Mouse (Mus musculus): Measurements from ENCODE around the gene Zfyve27. TPM values are rescaled to one million over a fixed set of nuclear protein-coding genes. Genes with fewer than 3 reads are reported as not detected.

Gene Zfyve27
- polyA plus RNA-seq, 1 experiment from 2014 or later, result 65.1 TPM

GRCm38 (mm10) chr19:42217374-42217763 lies 53.6 kb downstream of the Zfyve27 start:
- 27% methylated on average over 2 of the region's 2 CpGs for WGBS
- H3K27me3 ChIP-seq, result no peaks in the 10 kb centered on the region
- no peaks in the 10 kb centered on the region for H3K9me3 ChIP-seq
- no peak overlapping the region for H3K9ac ChIP-seq
- no peak overlapping the region for H3K4me3 ChIP-seq
- H3K36me3 ChIP-seq, result no peaks in the 10 kb centered on the region
- H3K27ac ChIP-seq (replicated peaks), result no peak overlapping the region
- ATAC-seq (ENCODE audit: low read depth), result peak; percentile 66
- H3K4me2 ChIP-seq, result no peak overlapping the region
- H3K4me1 ChIP-seq (replicated peaks), result peaks cover 7% of the 10 kb centered on the region; the same call in 1 of the 2 replicates

DNA sequence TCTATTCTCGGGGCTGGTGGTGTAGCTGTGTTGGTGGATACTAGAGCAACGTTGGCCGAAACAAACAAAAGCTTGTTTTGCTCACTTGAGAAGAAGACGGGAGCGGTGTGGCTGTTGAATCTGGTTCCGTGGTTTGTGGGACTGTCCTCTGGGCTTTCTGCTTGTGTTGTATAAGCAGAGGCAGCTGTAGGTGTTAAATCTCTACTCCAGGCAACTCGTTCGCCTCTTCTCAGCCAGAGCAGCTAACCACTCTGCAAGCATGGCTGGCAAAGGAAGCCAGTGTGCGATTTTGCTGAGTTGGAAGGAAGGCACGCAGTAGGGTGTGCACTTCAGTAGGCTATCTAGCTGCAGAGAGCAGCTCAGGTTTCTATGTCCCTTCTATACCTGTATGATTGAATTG lies 62.7 kb downstream of the Zfyve27 start:
- Histone ChIP-seq H3K4me3 (no peak overlapping the region), H3K4me2 (no peak overlapping the region), H3K9me3 (no peaks in the 10 kb centered on the region), H3K4me1 (replicated peaks) (peaks cover 22% of the 10 kb centered on the region), H3K27me3 (no peaks in the 10 kb centered on the region), H3K27ac (replicated peaks) (peak overlapping the region; percentile 39; the same call in 1 of the 2 replicates), H3K9ac (no peak overlapping the region), H3K36me3 (no peaks in the 10 kb centered on the region)
- 82% methylated on average over 10 of the region's 10 CpGs for WGBS
- ATAC-seq (ENCODE audit: low read depth), result no peak

GRCm38 (mm10) chr19:42229499-42230287 lies 65.9 kb downstream of the Zfyve27 start:
- H3K27me3 ChIP-seq, result no peaks in the 10 kb centered on the region
- no peak overlapping the region for H3K4me3 ChIP-seq
- H3K4me1 ChIP-seq (replicated peaks), result peaks cover 22% of the 10 kb centered on the region
- ATAC-seq (ENCODE audit: low read depth), result no peak
- H3K36me3 ChIP-seq, result no peaks in the 10 kb centered on the region
- 63% methylated on average over 17 of the region's 17 CpGs for WGBS
- no peak overlapping the region for H3K27ac ChIP-seq (replicated peaks)
- H3K9me3 ChIP-seq, result no peaks in the 10 kb centered on the region
- no peak overlapping the region for H3K9ac ChIP-seq
- H3K4me2 ChIP-seq, result no peak overlapping the region

DNA sequence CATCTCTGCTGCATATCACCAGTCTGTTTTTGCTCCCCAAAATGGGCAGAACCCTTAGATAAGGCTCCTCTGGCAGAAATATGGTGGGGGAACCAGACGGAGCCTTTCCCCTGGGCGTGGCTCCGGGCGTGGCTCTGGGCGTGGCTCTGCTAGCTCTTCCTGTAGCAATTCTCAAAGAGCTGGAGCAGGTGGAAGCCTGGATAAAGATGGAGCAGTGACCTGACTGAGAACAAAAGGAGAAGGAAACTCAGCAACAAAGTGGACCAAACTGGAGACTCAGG lies 66.5 kb downstream of the Zfyve27 start:
- Histone ChIP-seq H3K4me3 (no peak overlapping the region), H3K27ac (replicated peaks) (no peak overlapping the region), H3K9ac (no peak overlapping the region), H3K36me3 (no peaks in the 10 kb centered on the region), H3K4me2 (no peak overlapping the region), H3K4me1 (replicated peaks) (peaks cover 22% of the 10 kb centered on the region), H3K27me3 (no peaks in the 10 kb centered on the region), H3K9me3 (no peaks in the 10 kb centered on the region)
- no peak for ATAC-seq (ENCODE audit: low read depth)
- 76% methylated on average over 5 of the region's 5 CpGs for WGBS

DNA sequence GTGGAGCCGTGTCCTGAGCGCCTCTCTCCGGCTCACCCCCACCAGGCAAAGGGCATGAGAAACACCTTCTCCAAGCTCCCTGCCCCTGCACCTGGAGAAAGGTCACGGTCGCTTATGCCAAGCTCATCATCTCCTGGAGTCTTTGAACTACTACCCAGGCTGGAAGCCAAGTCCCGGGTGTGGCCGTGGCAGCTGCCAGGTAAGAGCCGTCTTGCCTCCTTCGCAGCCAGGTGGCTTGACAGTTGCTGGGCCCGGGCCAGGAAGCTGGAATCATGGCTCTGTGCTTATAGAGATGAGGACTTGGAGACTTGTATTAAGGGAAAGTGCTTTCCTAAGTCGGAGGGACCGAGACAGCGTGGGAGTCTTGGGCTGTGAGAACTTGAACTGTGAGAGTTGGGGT lies 67.2 kb downstream of the Zfyve27 start:
- no peak for ATAC-seq (ENCODE audit: low read depth)
- no peak overlapping the region for H3K4me3 ChIP-seq
- 88% methylated on average over 13 of the region's 13 CpGs for WGBS

GRCm38 (mm10) chr19:42237602-42238340 lies 74.0 kb downstream of the Zfyve27 start:
- H3K27ac ChIP-seq (replicated peaks), result peak overlapping the region; percentile 77
- ATAC-seq (ENCODE audit: low read depth), result peak; percentile 80
- 0 out of 2 replicates have a peak overlapping the region, but pooled peaks have one; percentile 17 for H3K9ac ChIP-seq
- H3K9me3 ChIP-seq, result no peaks in the 10 kb centered on the region
- H3K4me1 ChIP-seq (replicated peaks), result peaks cover 26% of the 10 kb centered on the region
- H3K4me2 ChIP-seq, result no peak overlapping the region
- 2% methylated on average over 4 of the region's 4 CpGs for WGBS
- H3K36me3 ChIP-seq, result no peaks in the 10 kb centered on the region
- no peak overlapping the region for H3K4me3 ChIP-seq
- H3K27me3 ChIP-seq, result no peaks in the 10 kb centered on the region

More for the DNA sequence above, 67.2 kb downstream of the Zfyve27 start:
- Histone ChIP-seq H3K36me3 (no peaks in the 10 kb centered on the region), H3K4me1 (replicated peaks) (peaks cover 22% of the 10 kb centered on the region), H3K27ac (replicated peaks) (no peak overlapping the region), H3K9ac (no peak overlapping the region), H3K9me3 (no peaks in the 10 kb centered on the region), H3K27me3 (no peaks in the 10 kb centered on the region), H3K4me2 (no peak overlapping the region)

DNA sequence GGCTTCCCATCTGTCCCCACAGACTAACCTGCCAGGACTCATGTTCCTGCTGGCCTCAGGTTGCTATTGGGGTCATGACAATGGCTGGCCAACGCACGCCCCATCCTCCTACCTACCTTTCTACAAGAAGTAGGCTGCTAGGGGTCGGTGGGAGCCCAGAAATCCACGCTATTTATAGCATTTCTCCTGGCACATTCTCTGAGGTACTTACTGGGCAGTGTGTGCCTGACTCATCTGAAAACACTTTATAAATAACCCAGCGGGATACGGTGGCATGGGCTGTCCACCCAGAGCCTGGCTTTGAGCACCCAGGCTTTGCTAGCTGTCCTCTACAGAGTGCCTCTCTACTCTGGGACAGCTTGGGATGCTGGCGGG lies 74.6 kb downstream of the Zfyve27 start:
- Histone ChIP-seq H3K4me2 (no peak overlapping the region), H3K36me3 (no peaks in the 10 kb centered on the region), H3K9me3 (no peaks in the 10 kb centered on the region), H3K4me3 (no peak overlapping the region), H3K9ac (no peak overlapping the region), H3K4me1 (replicated peaks) (peaks cover 26% of the 10 kb centered on the region), H3K27me3 (no peaks in the 10 kb centered on the region), H3K27ac (replicated peaks) (peak overlapping the region; percentile 77)
- WGBS, result 69% methylated on average over 7 of the region's 7 CpGs
- peak; percentile 27; the same call in 1 of the 2 replicates for ATAC-seq (ENCODE audit: low read depth)

DNA sequence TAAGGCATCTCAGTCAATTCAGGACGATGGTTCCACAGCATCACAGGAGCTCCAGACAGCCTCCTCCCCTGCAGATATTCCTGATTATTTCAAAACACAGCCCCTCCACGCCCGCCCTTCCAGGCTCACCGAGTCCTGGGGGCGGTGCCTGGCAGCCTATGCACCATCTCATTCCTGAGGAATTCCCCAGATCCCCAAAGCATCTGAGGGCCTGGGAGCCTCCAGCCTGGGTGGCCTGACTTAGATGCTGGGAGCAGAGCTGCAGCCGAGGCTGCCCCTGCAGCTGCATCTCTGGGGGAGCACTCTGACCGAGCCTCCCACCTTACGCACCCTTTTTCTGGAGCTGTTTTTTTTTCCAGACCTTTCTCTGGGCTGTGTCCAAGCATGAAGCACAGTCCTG lies 77.1 kb downstream of the Zfyve27 start:
- Histone ChIP-seq H3K4me1 (replicated peaks) (peaks cover 26% of the 10 kb centered on the region), H3K4me3 (no peak overlapping the region)
- 57% methylated on average over 8 of the region's 8 CpGs for WGBS

GRCm38 (mm10) chr19:42243401-42243800 lies 79.7 kb downstream of the Zfyve27 start:
- Histone ChIP-seq H3K27me3 (no peaks in the 10 kb centered on the region), H3K36me3 (no peaks in the 10 kb centered on the region), H3K4me2 (no peak overlapping the region), H3K4me3 (no peak overlapping the region), H3K27ac (replicated peaks) (no peak overlapping the region), H3K4me1 (replicated peaks) (peaks cover 12% of the 10 kb centered on the region), H3K9ac (no peak overlapping the region), H3K9me3 (no peaks in the 10 kb centered on the region)
- no peak for ATAC-seq (ENCODE audit: low read depth)
- 54% methylated on average over 3 of the region's 3 CpGs for WGBS

More for the DNA sequence above, 77.1 kb downstream of the Zfyve27 start:
- Histone ChIP-seq H3K9ac (no peak overlapping the region), H3K9me3 (no peaks in the 10 kb centered on the region), H3K27ac (replicated peaks) (no peak overlapping the region), H3K4me2 (no peak overlapping the region), H3K36me3 (no peaks in the 10 kb centered on the region), H3K27me3 (no peaks in the 10 kb centered on the region)
- no peak for ATAC-seq (ENCODE audit: low read depth)

Other genes starting within 250 kb of the Zfyve27 start
- 64.4 and 69.4 TPM in 2 replicates for gene Exosc1, start 230.5 kb upstream of the Zfyve27 start, polyA plus RNA-seq (2015; fragmentation: Nextera tagmentation; extraction: Ambion mirVana)
- gene Zdhhc16, start 230.5 kb upstream of the Zfyve27 start, polyA plus RNA-seq (2015; fragmentation: Nextera tagmentation; extraction: Ambion mirVana), result 75.4 and 76.1 TPM in 2 replicates
- 32.8 and 37.1 TPM in 2 replicates for gene Mms19, start 182.8 kb upstream of the Zfyve27 start, polyA plus RNA-seq (2015; fragmentation: Nextera tagmentation; extraction: Ambion mirVana)
- 14.9 and 15.6 TPM in 2 replicates for gene Ubtd1, start 182.2 kb upstream of the Zfyve27 start, polyA plus RNA-seq (2015; fragmentation: Nextera tagmentation; extraction: Ambion mirVana)
- 0.53 and 0.73 TPM in 2 replicates for gene Ankrd2, start 128.0 kb upstream of the Zfyve27 start, polyA plus RNA-seq (2015; fragmentation: Nextera tagmentation; extraction: Ambion mirVana)
- gene Hoga1, start 118.3 kb upstream of the Zfyve27 start, polyA plus RNA-seq (2015; fragmentation: Nextera tagmentation; extraction: Ambion mirVana), result 0.93 and 1.6 TPM in 2 replicates
- 0.36 TPM in 1 of 2 replicates, not detected in the other for gene 4933411K16Rik, start 111.7 kb upstream of the Zfyve27 start, polyA plus RNA-seq (2015; fragmentation: Nextera tagmentation; extraction: Ambion mirVana)
- gene Morn4, start 77.6 kb upstream of the Zfyve27 start, polyA plus RNA-seq (2015; fragmentation: Nextera tagmentation; extraction: Ambion mirVana), result 116 and 125 TPM in 2 replicates
- 30.3 and 34.0 TPM in 2 replicates for gene Pi4k2a, start 73.5 kb upstream of the Zfyve27 start, polyA plus RNA-seq (2015; fragmentation: Nextera tagmentation; extraction: Ambion mirVana)
- 9.1 and 9.7 TPM in 2 replicates for gene Avpi1, start 34.9 kb upstream of the Zfyve27 start, polyA plus RNA-seq (2015; fragmentation: Nextera tagmentation; extraction: Ambion mirVana)
- gene Marveld1, start 16.6 kb upstream of the Zfyve27 start, polyA plus RNA-seq (2015; fragmentation: Nextera tagmentation; extraction: Ambion mirVana), result 3.2 and 4.1 TPM in 2 replicates
- 20.0 and 26.8 TPM in 2 replicates for gene Sfrp5, start 38.3 kb downstream of the Zfyve27 start, polyA plus RNA-seq (2015; fragmentation: Nextera tagmentation; extraction: Ambion mirVana)
- gene Golga7b, start 83.6 kb downstream of the Zfyve27 start, polyA plus RNA-seq (2015; fragmentation: Nextera tagmentation; extraction: Ambion mirVana), result 42.3 and 48.7 TPM in 2 replicates